Mouse (Mus musculus) stomach, embryonic 16.5 days (tissue): ENCODE data around the gene Magi1. TPM values are rescaled to one million over a fixed set of nuclear protein-coding genes. Genes with fewer than 3 reads are reported as not detected.

Source experiments
- ATAC-seq: fragments of 200-750 bp; cut with Nextera tagmentation; 2 replicates; pipeline ENCODE4 v1.8.0; 2017; ENCODE audit warnings: moderate number of reproducible peaks, moderate TSS enrichment; ENCODE audit not compliant: insufficient read depth, low FRiP score
- H3K27ac ChIP-seq: fragments of 300-500 bp; sonication (generic); 2 replicates; pipeline ENCODE4 v1.5.1; 2014; ENCODE audit warnings: low read length
- H3K27me3 ChIP-seq: fragments of 300-500 bp; sonication (generic); 2 replicates; pipeline ENCODE4 v1.6.1; 2014; ENCODE audit warnings: low read length, control low read depth, mixed read lengths; ENCODE audit not compliant: control insufficient read depth, insufficient read depth
- H3K36me3 ChIP-seq: fragments of 300-500 bp; sonication (generic); 2 replicates; pipeline ENCODE4 v1.6.1; 2014; ENCODE audit warnings: low read length; ENCODE audit not compliant: control insufficient read depth, insufficient read depth
- H3K4me1 ChIP-seq: fragments of 300-500 bp; sonication (generic); 2 replicates; pipeline ENCODE4 v1.6.1; 2014; ENCODE audit warnings: low read length, control low read depth, mixed read lengths; ENCODE audit not compliant: control insufficient read depth, insufficient read depth
- H3K4me2 ChIP-seq: fragments of 300-500 bp; sonication (generic); 2 replicates; pipeline ENCODE4 v1.6.1; 2014; ENCODE audit warnings: low read depth, low read length, mixed read lengths
- H3K4me3 ChIP-seq: fragments of 300-500 bp; sonication (generic); replicated peaks from 2 replicates; pipeline ENCODE4 v1.5.1; 2014; ENCODE audit warnings: mild to moderate bottlenecking, low read length
- H3K9ac ChIP-seq: fragments of 300-500 bp; sonication (generic); 2 replicates; pipeline ENCODE4 v1.6.1; 2014; ENCODE audit warnings: low read length
- H3K9me3 ChIP-seq: fragments of 300-500 bp; sonication (generic); replicated peaks from 2 replicates; pipeline ENCODE4 v1.6.1; 2016; ENCODE audit warnings: low read length, control low read depth; ENCODE audit not compliant: control insufficient read depth
- WGBS: fragments of 180-500 bp; shearing (Covaris S2); extraction: QIAGEN DNeasy Blood & Tissue Kit; methylation state at CpG from one replicate; pipeline ENCODE4 v1.1.7; 2014; 5-methylcytosine and 5-hydroxymethylcytosine counted together
- polyA plus RNA-seq: library from polyadenylated mRNA; unstranded; fragments of >200 nt; fragmentation: Nextera tagmentation; extraction: Ambion mirVana; gene quantifications from 2 replicates; pipeline ENCODE4 v1.2.1, GENCODE M21; 2015

The Magi1 gene
- polyA plus RNA-seq, 1 experiment from 2014 or later: 8.7 TPM

DNA sequence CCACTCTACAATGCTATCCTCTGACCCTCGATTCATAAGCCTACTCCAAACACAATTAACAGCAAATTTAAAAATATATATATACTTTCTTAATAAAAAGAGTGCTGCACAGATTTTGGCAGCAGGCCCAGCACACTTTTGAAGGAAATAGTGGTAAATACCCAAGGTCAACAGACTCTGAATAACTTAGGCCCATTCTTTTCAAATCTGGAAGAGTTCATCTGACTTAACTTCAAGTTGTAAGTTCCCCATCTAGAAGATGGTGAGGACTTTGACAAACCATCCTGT is 137.6 kb downstream of the Magi1 start:
- no peak for ATAC-seq
- 22% methylated on average over 1 of the region's 1 CpGs for WGBS

DNA sequence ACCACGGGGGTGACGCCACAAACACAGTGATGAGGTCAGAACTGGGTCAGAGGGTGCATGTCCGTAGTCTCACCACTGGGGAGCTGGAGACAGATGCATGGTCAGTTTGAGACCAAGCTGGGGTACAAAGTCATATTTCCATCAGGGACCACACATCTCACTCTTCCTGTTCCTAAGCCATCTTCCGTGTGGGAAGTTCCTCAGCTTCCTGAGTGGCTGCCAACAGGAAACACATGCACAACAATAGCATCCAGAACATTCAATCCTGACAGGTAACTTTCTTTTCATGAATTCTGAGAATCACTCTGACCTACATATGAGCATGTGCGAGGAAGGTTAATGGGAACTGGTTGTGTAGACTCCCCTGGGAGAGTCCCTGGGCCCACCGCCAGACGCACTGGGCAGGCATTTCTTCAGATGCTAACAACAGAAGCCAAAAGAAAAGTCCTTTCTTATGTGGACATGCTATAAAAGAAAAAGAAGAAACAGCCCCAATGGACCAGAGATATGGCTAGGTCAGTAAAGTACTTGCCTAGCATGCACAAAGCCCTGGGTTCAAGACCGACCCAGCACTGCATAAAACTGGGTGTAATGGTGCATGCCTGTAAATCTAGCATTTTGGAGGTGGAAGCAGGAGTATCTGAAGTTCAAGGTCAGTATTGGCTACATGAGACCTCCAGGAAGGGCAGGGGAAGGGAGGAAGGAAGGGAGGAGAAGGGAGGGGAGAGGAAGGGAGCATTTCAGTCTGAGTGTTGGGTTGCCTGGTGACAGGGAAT is 138.1 kb downstream of the Magi1 start:
- Histone ChIP-seq H3K9ac (no peak overlapping the region), H3K4me1 (peaks cover 20% of the 10 kb centered on the region), H3K27ac (no peak overlapping the region), H3K4me3 (no peak overlapping the region), H3K36me3 (no peaks in the 10 kb centered on the region), H3K27me3 (no peaks in the 10 kb centered on the region), H3K9me3 (no peaks in the 10 kb centered on the region), H3K4me2 (no peak overlapping the region)
- 80% methylated on average over 8 of the region's 8 CpGs for WGBS
- no peak for ATAC-seq

More for the DNA sequence above, 137.6 kb downstream of the Magi1 start:
- Histone ChIP-seq H3K9ac (no peak overlapping the region), H3K27me3 (no peaks in the 10 kb centered on the region), H3K4me2 (no peak overlapping the region), H3K9me3 (no peaks in the 10 kb centered on the region), H3K4me3 (no peak overlapping the region), H3K27ac (no peak overlapping the region), H3K4me1 (peaks cover 23% of the 10 kb centered on the region), H3K36me3 (no peaks in the 10 kb centered on the region)

DNA sequence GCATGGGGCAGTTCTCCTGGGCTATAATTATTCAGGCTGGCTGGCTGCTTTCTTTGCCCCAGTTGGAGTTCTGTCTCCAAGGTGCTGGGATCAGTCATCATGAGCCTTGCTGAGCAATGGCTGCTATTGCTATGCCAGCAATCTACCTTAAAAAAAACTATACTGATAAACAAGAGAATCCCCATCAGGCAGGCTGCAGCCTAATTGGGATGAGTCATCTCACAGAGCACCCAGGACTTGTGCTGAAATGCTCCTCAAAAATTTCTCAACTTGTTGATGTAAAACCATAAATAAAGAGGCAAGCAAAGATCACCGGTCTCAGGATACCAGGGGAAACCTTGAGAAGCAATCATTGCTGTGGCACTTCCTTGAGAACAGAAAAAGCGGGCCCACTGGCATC is 141.2 kb downstream of the Magi1 start:
- H3K27ac ChIP-seq: no peak overlapping the region
- H3K4me1 ChIP-seq: peaks cover 11% of the 10 kb centered on the region
- H3K9me3 ChIP-seq: no peaks in the 10 kb centered on the region
- no peak overlapping the region for H3K4me2 ChIP-seq
- no peak overlapping the region for H3K4me3 ChIP-seq
- ATAC-seq: no peak
- no peaks in the 10 kb centered on the region for H3K36me3 ChIP-seq
- WGBS: 81% methylated on average over 2 of the region's 2 CpGs
- no peaks in the 10 kb centered on the region for H3K27me3 ChIP-seq
- no peak overlapping the region for H3K9ac ChIP-seq

DNA sequence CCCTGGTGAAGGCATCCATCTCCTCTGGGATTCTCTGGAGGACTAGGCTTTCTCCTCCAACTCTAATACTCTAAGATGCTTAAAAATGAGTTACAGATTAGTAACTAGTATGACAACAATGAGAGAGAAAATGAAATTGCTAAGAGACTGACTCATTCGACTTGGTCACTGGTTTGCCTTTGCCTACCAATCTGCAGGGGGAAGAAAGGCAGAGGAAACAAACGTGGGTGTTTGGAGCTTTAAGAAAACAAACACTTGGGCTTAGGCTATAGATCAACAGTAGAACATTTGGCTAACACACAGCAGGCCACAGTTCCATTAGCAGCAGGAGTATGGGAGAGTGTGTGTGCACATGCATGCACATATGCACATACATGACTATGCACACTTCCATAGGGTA is 142.2 kb downstream of the Magi1 start:
- no peak overlapping the region for H3K4me2 ChIP-seq
- no peak overlapping the region for H3K9ac ChIP-seq
- H3K27me3 ChIP-seq: no peaks in the 10 kb centered on the region
- no peaks in the 10 kb centered on the region for H3K9me3 ChIP-seq
- no peak overlapping the region for H3K4me3 ChIP-seq
- no peak overlapping the region for H3K27ac ChIP-seq
- peaks cover 5% of the 10 kb centered on the region for H3K4me1 ChIP-seq
- H3K36me3 ChIP-seq: no peaks in the 10 kb centered on the region
- 28% methylated on average over 2 of the region's 2 CpGs for WGBS
- ATAC-seq: no peak

DNA sequence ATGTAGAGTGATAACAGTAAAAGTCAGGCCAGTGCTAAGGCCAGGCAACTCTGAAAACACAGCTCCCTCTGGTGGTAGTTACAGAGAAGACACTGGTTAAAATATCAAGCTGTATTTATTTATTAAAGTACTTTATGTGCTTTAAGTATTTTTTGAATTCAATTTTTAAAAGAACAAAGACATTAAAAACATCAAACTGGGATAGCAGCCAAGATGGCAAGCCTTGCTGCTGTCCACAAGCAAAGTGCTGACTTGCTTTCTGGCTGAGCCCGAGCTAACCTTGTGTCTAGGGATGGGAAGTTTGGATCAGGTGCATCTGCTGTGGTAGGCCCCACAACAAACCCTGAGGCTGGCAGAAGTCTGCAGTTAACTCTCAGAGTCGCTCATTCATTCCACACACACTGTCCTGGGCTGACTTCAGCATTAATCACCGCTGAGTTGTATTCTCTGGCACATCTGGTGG is 143.7 kb downstream of the Magi1 start:
- H3K9ac ChIP-seq: no peak overlapping the region
- H3K27ac ChIP-seq: no peak overlapping the region
- H3K9me3 ChIP-seq: no peaks in the 10 kb centered on the region
- H3K4me2 ChIP-seq: no peak overlapping the region
- H3K4me1 ChIP-seq: no peaks in the 10 kb centered on the region
- H3K4me3 ChIP-seq: no peak overlapping the region
- H3K36me3 ChIP-seq: no peaks in the 10 kb centered on the region
- 81% methylated on average over 3 of the region's 3 CpGs for WGBS
- H3K27me3 ChIP-seq: no peaks in the 10 kb centered on the region
- ATAC-seq: no peak

DNA sequence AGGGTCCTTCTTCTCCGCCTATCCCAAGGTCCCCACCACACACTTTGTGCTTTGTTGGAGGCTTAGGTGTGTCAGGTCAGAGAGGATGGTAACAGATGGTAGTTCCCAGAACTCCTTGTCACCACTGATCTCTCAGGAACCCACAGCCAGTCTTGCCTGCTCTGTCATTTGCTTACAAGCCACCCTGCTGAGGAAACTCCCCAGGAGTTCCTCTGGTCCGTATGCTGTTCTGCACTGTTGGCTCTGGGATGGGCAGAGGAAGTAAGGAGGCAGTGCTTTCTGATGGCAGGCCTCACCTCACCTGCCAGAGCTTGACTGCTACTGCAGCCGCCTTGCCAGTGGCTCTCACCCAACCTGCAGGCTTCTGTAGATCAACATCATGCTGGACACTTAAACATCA is 147.0 kb downstream of the Magi1 start:
- no peak for ATAC-seq
- 73% methylated on average over 3 of the region's 3 CpGs for WGBS

DNA sequence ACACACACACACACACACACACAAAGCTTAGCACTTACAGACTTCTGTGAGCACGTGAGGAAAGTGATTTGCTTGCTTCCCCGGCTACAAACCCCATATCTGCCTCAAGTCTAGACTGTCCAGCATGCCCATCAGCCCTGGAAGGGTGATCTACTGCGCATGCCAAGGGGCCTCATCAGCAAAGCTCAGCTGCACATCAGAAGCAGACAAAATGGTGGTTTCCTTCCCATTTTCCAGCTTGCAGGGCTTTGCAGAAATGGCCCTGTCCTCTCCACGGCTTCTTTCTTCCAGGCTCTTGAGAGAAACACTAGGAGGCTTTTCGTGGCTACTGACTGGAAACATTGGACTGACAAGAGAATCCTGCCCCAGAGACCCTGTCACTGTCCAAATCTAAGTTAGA is 149.6 kb downstream of the Magi1 start:
- ATAC-seq: no peak
- Histone ChIP-seq H3K4me3 (no peak overlapping the region), H3K4me1 (0 out of 2 replicates have a peak, but pooled peaks cover 3% of the 10 kb centered on the region), H3K9ac (no peak overlapping the region), H3K9me3 (no peaks in the 10 kb centered on the region), H3K36me3 (no peaks in the 10 kb centered on the region), H3K4me2 (no peak overlapping the region), H3K27ac (no peak overlapping the region), H3K27me3 (no peaks in the 10 kb centered on the region)
- WGBS: 84% methylated on average over 5 of the region's 5 CpGs

More for the DNA sequence above, 147.0 kb downstream of the Magi1 start:
- H3K36me3 ChIP-seq: no peaks in the 10 kb centered on the region
- H3K27ac ChIP-seq: no peak overlapping the region
- H3K9ac ChIP-seq: no peak overlapping the region
- no peaks in the 10 kb centered on the region for H3K27me3 ChIP-seq
- H3K4me2 ChIP-seq: no peak overlapping the region
- H3K4me3 ChIP-seq: no peak overlapping the region
- no peaks in the 10 kb centered on the region for H3K4me1 ChIP-seq
- no peaks in the 10 kb centered on the region for H3K9me3 ChIP-seq

DNA sequence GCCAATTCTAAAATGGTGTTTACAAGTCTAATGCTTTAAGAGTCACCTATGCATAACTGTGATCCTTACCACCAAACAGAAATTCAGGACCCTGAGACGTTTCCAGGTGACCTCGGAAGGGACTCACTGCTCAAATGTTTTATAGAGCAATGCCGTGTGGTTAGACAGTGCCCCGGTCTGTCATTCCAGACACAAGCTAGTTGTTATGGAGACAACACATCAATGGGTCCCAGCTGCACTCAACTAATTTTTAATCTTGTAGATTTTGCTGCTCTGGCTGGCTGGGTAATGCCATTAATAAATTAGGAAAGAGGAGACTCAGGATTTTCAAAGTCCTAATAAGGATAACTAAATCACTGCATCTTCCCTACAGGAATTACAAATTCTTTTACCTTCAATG is 151.7 kb downstream of the Magi1 start:
- Histone ChIP-seq H3K4me2 (no peak overlapping the region), H3K9ac (no peak overlapping the region), H3K9me3 (no peaks in the 10 kb centered on the region), H3K4me3 (no peak overlapping the region), H3K4me1 (peaks cover 15% of the 10 kb centered on the region; the same call in 1 of the 2 replicates), H3K36me3 (no peaks in the 10 kb centered on the region), H3K27me3 (no peaks in the 10 kb centered on the region), H3K27ac (no peak overlapping the region)
- WGBS: 57% methylated on average over 4 of the region's 4 CpGs
- no peak for ATAC-seq

DNA sequence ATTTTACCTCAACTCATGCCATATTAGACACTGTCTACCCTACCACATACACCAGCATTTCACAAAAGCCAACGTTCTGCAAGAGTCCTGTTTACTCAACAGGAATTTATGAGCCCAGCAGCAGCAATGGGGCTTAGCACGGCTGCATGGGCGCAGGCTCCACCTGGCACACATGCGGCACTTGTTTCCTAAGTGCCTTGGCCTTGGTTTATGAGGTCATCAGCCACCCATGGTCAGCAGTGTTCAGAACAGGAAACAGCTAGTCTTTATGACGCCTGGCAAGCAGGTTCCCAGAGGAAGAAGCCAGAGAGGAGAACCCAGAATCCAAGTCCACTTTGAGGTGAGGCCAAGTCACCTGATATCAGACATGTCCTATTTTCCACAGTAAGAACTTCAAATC is 153.3 kb downstream of the Magi1 start:
- Histone ChIP-seq H3K9me3 (no peaks in the 10 kb centered on the region), H3K27me3 (no peaks in the 10 kb centered on the region), H3K36me3 (no peaks in the 10 kb centered on the region), H3K4me3 (no peak overlapping the region), H3K4me1 (peaks cover 26% of the 10 kb centered on the region), H3K9ac (no peak overlapping the region), H3K4me2 (no peak overlapping the region), H3K27ac (no peak overlapping the region)
- WGBS: 58% methylated on average over 5 of the region's 5 CpGs
- no peak for ATAC-seq
